In the genomic region with DNA sequence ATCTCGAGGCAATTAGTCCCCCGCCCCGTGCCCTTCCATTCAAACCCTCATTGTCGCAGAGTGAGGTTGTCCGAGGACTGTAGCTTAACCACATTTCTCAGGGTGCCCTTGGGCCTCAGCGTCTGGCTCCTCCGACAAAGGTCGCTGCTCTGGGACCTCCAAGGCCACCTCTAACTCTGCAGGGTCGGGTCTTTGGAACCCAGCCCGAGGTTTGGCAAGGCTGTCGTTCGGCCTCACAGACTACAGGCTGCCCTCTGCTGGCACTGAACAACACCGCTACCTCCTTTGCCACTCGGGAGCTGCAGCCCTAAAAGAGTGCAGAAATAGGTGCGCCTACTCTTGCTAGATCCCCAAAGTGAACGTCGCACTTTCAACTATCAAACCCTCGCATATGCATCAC, we compare ENCODE assay signal across 10 mouse cellular contexts. TPM values are rescaled to one million over a fixed set of nuclear protein-coding genes. Genes with fewer than 3 reads are reported as not detected.
DNase-seq lines count a peak whose midpoint lies in the region; ATAC-seq and TF ChIP-seq lines count a peak whose summit lies in the region.
"Had no signal": no experiment of that assay in that cellular context is flagged by ENCODE, and none has a peak within 500 bp of the region (broad histone marks: within the 10 kb centered on the region; RNA-seq: fewer than 3 reads in every experiment).

No protein-coding gene starts in this region.

- H3K4me1 ChIP-seq in kidney, adult 2 months (ENCODE audit: control insufficient read depth, insufficient read depth, low read length): no peaks in the 10 kb centered on the region
- H3K4me1 ChIP-seq: limb, embryonic 12.5 days; stomach, embryonic 15.5 days had no signal

- no peak overlapping the region for H3K4me3 ChIP-seq in kidney, adult 2 months (ENCODE audit: insufficient read depth, low read depth, low read length)
- H3K4me3 ChIP-seq: limb, embryonic 12.5 days; stomach, embryonic 15.5 days had no signal

- no peak for TF ChIP-seq POLR2A in kidney, adult 2 months (IDR thresholded peaks at IDR 0.05; ENCODE audit: low read depth, low read length)

- peak; percentile 49; the same call in 1 of the 2 replicates for TF ChIP-seq CTCF in kidney, adult 2 months (conservative IDR thresholded peaks at IDR 0.05; ENCODE audit: insufficient read depth, insufficient read length, low read depth, low read length)

- ATAC-seq in megakaryocyte-erythroid progenitor cell, adult 5-6 weeks (replicated peaks; ENCODE audit: low FRiP score, low TSS enrichment, poor library complexity, severe bottlenecking): peak; percentile 70

- 2% methylated on average over 18 of the region's 18 CpGs for WGBS in kidney, adult 2 months

- H3K27me3 ChIP-seq in kidney, adult 2 months (replicated peaks; ENCODE audit: control insufficient read depth, insufficient read depth, low read length): peaks cover 7% of the 10 kb centered on the region

- H3K36me3 ChIP-seq in kidney, adult 2 months (ENCODE audit: control insufficient read depth, insufficient read depth, low read length): no peaks in the 10 kb centered on the region
- H3K36me3 ChIP-seq: limb, embryonic 12.5 days; stomach, embryonic 15.5 days had no signal

- H3K27ac ChIP-seq in kidney, adult 2 months (ENCODE audit: insufficient read depth, low read depth, low read length): no peak overlapping the region
- H3K27ac ChIP-seq: limb, embryonic 12.5 days; stomach, embryonic 15.5 days had no signal

- no peak for DNase-seq in kidney, adult 2 months
- DNase-seq in kidney, adult 11 months: no peak
- DNase-seq in CD4-positive, CD25-positive, alpha-beta regulatory T cell, adult 2 months (ENCODE audit: low read depth, low spot score): peak; percentile 50
- peak; percentile 61 for DNase-seq in adrenal gland, postnatal 25 days
- peak; percentile 64 for DNase-seq in heart, postnatal 4 days
- DNase-seq in MN1 (ENCODE audit: low spot score): no peak
- DNase-seq in cerebellum, adult 8-10 months: no peak

RNA-seq across cellular contexts. Expression of gene Foxl2, which starts 10.0 kb away (rescaled TPM):
- polyA plus RNA-seq in kidney, adult 2 months (2012; rRNA removed): not detected in 2 replicates
- not detected in 2 replicates for total RNA-seq in adrenal gland, postnatal 25 days (2021)
- total RNA-seq in heart, postnatal 4 days (2021): not detected
- not detected in 2 replicates for total RNA-seq in megakaryocyte-erythroid progenitor cell, adult 5-6 weeks (2014; fragmentation: Nextera tagmentation)
- total RNA-seq in megakaryocyte-erythroid progenitor cell, adult 5-6 weeks (2017): not detected in 2 replicates
- polyA plus RNA-seq: stomach, embryonic 15.5 days had no signal

RNA-seq across cellular contexts. Expression of gene Faim, which starts 21.1 kb away (rescaled TPM):
- polyA plus RNA-seq in kidney, adult 2 months (2012; rRNA removed): 3.5 and 4.5 TPM in 2 replicates
- total RNA-seq in adrenal gland, postnatal 25 days (2021): 25.5 and 29.5 TPM in 2 replicates
- total RNA-seq in heart, postnatal 4 days (2021): 10 to 100 TPM; 12.5 to 14.2 TPM
- total RNA-seq in megakaryocyte-erythroid progenitor cell, adult 5-6 weeks (2014; fragmentation: Nextera tagmentation): 27.4 and 46.4 TPM in 2 replicates
- total RNA-seq in megakaryocyte-erythroid progenitor cell, adult 5-6 weeks (2017): 60.5 and 144 TPM in 2 replicates

Comparison
In these comparisons a context has a peak if more than half of its experiments do, and no peak if none do; other contexts are left out.
1. DNase-seq: peak in CD4-positive, CD25-positive, alpha-beta regulatory T cell, adult 2 months (single experiment), adrenal gland, postnatal 25 days (single experiment) and heart, postnatal 4 days (single experiment); none in kidney, adult 2 months (single experiment), kidney, adult 11 months (single experiment), MN1 (single experiment) and cerebellum, adult 8-10 months (single experiment).